9 mouse cellular contexts compared by ENCODE assay signal in genomic region chr5:22548556-22549161, GRCm38 (mm10). TPM values are rescaled to one million over a fixed set of nuclear protein-coding genes. Genes with fewer than 3 reads are reported as not detected.
DNase-seq lines count a peak whose midpoint lies in the region; ATAC-seq and TF ChIP-seq lines count a peak whose summit lies in the region.
"Had no signal": no experiment of that assay in that cellular context is flagged by ENCODE, and none has a peak within 500 bp of the region (broad histone marks: within the 10 kb centered on the region; RNA-seq: fewer than 3 reads in every experiment).

No protein-coding gene starts in this region.

- TF ChIP-seq EP300 in lung, postnatal 0 days (IDR thresholded peaks at IDR 0.05), result no peak

- H3K4me2 ChIP-seq in lung, postnatal 0 days (replicated peaks; ENCODE audit: low read depth, low read length), result no peak overlapping the region
- peak overlapping the region; percentile 57; the same call in 1 of the 2 replicates for H3K4me2 ChIP-seq in embryonic facial prominence, embryonic 14.5 days (ENCODE audit: low read depth, low read length)
- H3K4me2 ChIP-seq in neural tube, embryonic 15.5 days, result peak overlapping the region; percentile 83

- H3K27ac ChIP-seq in lung, postnatal 0 days (ENCODE audit: low read length), result no peak overlapping the region
- H3K27ac ChIP-seq in embryonic facial prominence, embryonic 14.5 days (replicated peaks; ENCODE audit: low read depth, low read length), result no peak overlapping the region
- no peak overlapping the region for H3K27ac ChIP-seq in neural tube, embryonic 15.5 days (replicated peaks)

- H3K9ac ChIP-seq in lung, postnatal 0 days (replicated peaks; ENCODE audit: low read depth), result no peak overlapping the region
- H3K9ac ChIP-seq in embryonic facial prominence, embryonic 14.5 days (ENCODE audit: low read depth, low read length), result no peak overlapping the region
- no peak overlapping the region for H3K9ac ChIP-seq in neural tube, embryonic 15.5 days (replicated peaks)

- H3K36me3 ChIP-seq in lung, postnatal 0 days (ENCODE audit: insufficient read depth, low read length), result peaks cover 14% of the 10 kb centered on the region
- H3K36me3 ChIP-seq in embryonic facial prominence, embryonic 14.5 days (ENCODE audit: control insufficient read depth, insufficient read depth, low read length), result peaks cover 33% of the 10 kb centered on the region
- peaks cover 25% of the 10 kb centered on the region for H3K36me3 ChIP-seq in neural tube, embryonic 15.5 days

- no peak for ATAC-seq in lung, postnatal 0 days
- no peak for ATAC-seq in embryonic facial prominence, embryonic 14.5 days (ENCODE audit: low read depth)
- no peak for ATAC-seq in neural tube, embryonic 15.5 days (ENCODE audit: low FRiP score)
- ATAC-seq: forebrain, embryonic 16.5 days had no signal

- H3K27me3 ChIP-seq in lung, postnatal 0 days (replicated peaks; ENCODE audit: insufficient read depth, low read length), result no peaks in the 10 kb centered on the region
- no peaks in the 10 kb centered on the region for H3K27me3 ChIP-seq in embryonic facial prominence, embryonic 14.5 days (replicated peaks; ENCODE audit: control insufficient read depth, insufficient read depth, low read length)
- no peaks in the 10 kb centered on the region for H3K27me3 ChIP-seq in neural tube, embryonic 15.5 days (replicated peaks)

- H3K4me3 ChIP-seq in lung, postnatal 0 days (ENCODE audit: low read depth, low read length), result no peak overlapping the region
- H3K4me3 ChIP-seq in embryonic facial prominence, embryonic 14.5 days (ENCODE audit: low read depth, low read length), result no peak overlapping the region
- H3K4me3 ChIP-seq in neural tube, embryonic 15.5 days (replicated peaks), result no peak overlapping the region

- DNase-seq in lung, postnatal 0 days (ENCODE audit: low spot score), result peak; percentile 19
- no peak for DNase-seq in lung, adult 18-20 months
- no peak for DNase-seq in embryonic facial prominence, embryonic 14.5 days (ENCODE audit: low spot score)
- peak; percentile 43 for DNase-seq in kidney, postnatal 14 days
- no peak for DNase-seq in adrenal gland, adult 8-10 months
- no peak for DNase-seq in frontal cortex, adult 2 months (ENCODE audit: extremely low spot score in 1 of 2, low spot score in 1 of 2)
- no peak for DNase-seq in layer of hippocampus, adult 9-10 months (ENCODE audit: low spot score)

- TF ChIP-seq CTCF in lung, postnatal 0 days (IDR thresholded peaks at IDR 0.05), result no peak

- H3K4me1 ChIP-seq in lung, postnatal 0 days (ENCODE audit: insufficient read depth, low read depth, low read length), result no peaks in the 10 kb centered on the region; the same call in 1 of the 2 replicates
- H3K4me1 ChIP-seq in embryonic facial prominence, embryonic 14.5 days (ENCODE audit: control insufficient read depth, insufficient read depth, low read length), result peaks cover 8% of the 10 kb centered on the region; the same call in 1 of the 2 replicates
- peaks cover 14% of the 10 kb centered on the region for H3K4me1 ChIP-seq in neural tube, embryonic 15.5 days

- no peaks in the 10 kb centered on the region for H3K9me3 ChIP-seq in lung, postnatal 0 days (ENCODE audit: low read length)
- H3K9me3 ChIP-seq in embryonic facial prominence, embryonic 14.5 days (ENCODE audit: control insufficient read depth, low read length), result no peaks in the 10 kb centered on the region
- no peaks in the 10 kb centered on the region for H3K9me3 ChIP-seq in neural tube, embryonic 15.5 days (replicated peaks)

- WGBS in lung, postnatal 0 days, result 37% methylated on average over 6 of the region's 6 CpGs
- WGBS in embryonic facial prominence, embryonic 14.5 days, result 72% methylated on average over 6 of the region's 6 CpGs
- WGBS in neural tube, embryonic 15.5 days, result 71% methylated on average over 6 of the region's 6 CpGs

RNA-seq across cellular contexts. Expression of gene Orc5, which starts 1.6 kb away (rescaled TPM):
- 22.6 and 25.0 TPM in 2 replicates for polyA plus RNA-seq in lung, postnatal 0 days (2015; fragmentation: Nextera tagmentation; extraction: Ambion mirVana)
- 31.5 and 37.5 TPM in 2 replicates for polyA plus RNA-seq in embryonic facial prominence, embryonic 14.5 days (2014; fragmentation: Nextera tagmentation; extraction: Ambion mirVana)
- 35.3 and 35.4 TPM in 2 replicates for polyA plus RNA-seq in neural tube, embryonic 15.5 days (2015; fragmentation: Nextera tagmentation; extraction: Ambion mirVana)
- total RNA-seq in adrenal gland, adult 8-10 months (2022), result 10 to 100 TPM; 16.3 to 21.0 (median 19.9) TPM
- 8.8 and 11.4 TPM in 2 replicates for polyA plus RNA-seq in frontal cortex, adult 2 months (2012; rRNA removed)

Comparison
In these comparisons a context has a peak if more than half of its experiments do, and no peak if none do; other contexts are left out.
1. DNase-seq: peak in lung, postnatal 0 days (single experiment) and kidney, postnatal 14 days (single experiment); none in lung, adult 18-20 months (0 of 2), embryonic facial prominence, embryonic 14.5 days (single experiment), adrenal gland, adult 8-10 months (single experiment), frontal cortex, adult 2 months (0 of 2) and layer of hippocampus, adult 9-10 months (single experiment).